Mouse (Mus musculus): ENCODE data around the gene Map6. TPM values are rescaled to one million over a fixed set of nuclear protein-coding genes. Genes with fewer than 3 reads are reported as not detected.

Gene Map6
- total and polyA plus RNA-seq, 3 experiments: 3.3 to 4.3 (median 3.5) TPM

GRCm38 (mm10) chr7:99351802-99352517 is 84.7 kb downstream of the Map6 start:
- Histone ChIP-seq H3K9ac (ENCODE audit: low read depth, low read length) (peak overlapping the region; percentile 96), H3K27ac (peak overlapping the region; percentile 99), H3K36me3 (ENCODE audit: control insufficient read depth, insufficient read depth, low read length) (peaks cover 10% of the 10 kb centered on the region), H3K27me3 (ENCODE audit: control insufficient read depth, insufficient read depth, low read length) (no peaks in the 10 kb centered on the region), H3K79me2 (replicated peaks; ENCODE audit: control insufficient read depth, insufficient read depth, low read length) (peaks cover 5% of the 10 kb centered on the region; the same call in 1 of the 2 replicates), H3K4me1 (ENCODE audit: control insufficient read depth, insufficient read depth, low read length) (peaks cover 31% of the 10 kb centered on the region), H3K4me3 (peak overlapping the region; percentile 89)
- peak; percentile 70 for DNase-seq
- WGBS: 2% methylated on average over 18 of the region's 18 CpGs
- 0 out of 2 replicates have a peak, but pooled peaks have one; percentile 52 for TF ChIP-seq EP300 (IDR thresholded peaks at IDR 0.05; ENCODE audit: insufficient read depth, low read depth, low read length)
- peak; percentile 68 for TF ChIP-seq POLR2A (IDR thresholded peaks at IDR 0.05; ENCODE audit: insufficient read depth, low read depth, low read length)
- TF ChIP-seq CTCF (IDR thresholded peaks at IDR 0.05): no peak
- intact Hi-C loops (cut with DNase I): loop anchor here (5.0 kb wide), 1 partner anchor 1775 kb away; the partner anchor contains the start of genes Aamdc and Rsf1

- Histone ChIP-seq H3K79me2 (replicated peaks; ENCODE audit: control insufficient read depth, insufficient read depth, low read length) (peaks cover 5% of the 10 kb centered on the region; the same call in 1 of the 2 replicates), H3K27me3 (ENCODE audit: control insufficient read depth, insufficient read depth, low read length) (no peaks in the 10 kb centered on the region), H3K36me3 (ENCODE audit: control insufficient read depth, insufficient read depth, low read length) (peaks cover 10% of the 10 kb centered on the region), H3K4me1 (ENCODE audit: control insufficient read depth, insufficient read depth, low read length) (peaks cover 37% of the 10 kb centered on the region), H3K27ac (peak within 1 kb of the TSS; percentile 99), H3K9ac (ENCODE audit: low read depth, low read length) (peak within 1 kb of the TSS; percentile 96), H3K4me3 (peak within 1 kb of the TSS; percentile 89)
- TF ChIP-seq EP300 (IDR thresholded peaks at IDR 0.05; ENCODE audit: insufficient read depth, low read depth, low read length): peak; percentile 63; the same call in 1 of the 2 replicates
- TF ChIP-seq CTCF (IDR thresholded peaks at IDR 0.05): no peak
- peak; percentile 97 for TF ChIP-seq POLR2A (IDR thresholded peaks at IDR 0.05; ENCODE audit: insufficient read depth, low read depth, low read length)
- peak; percentile 93 for DNase-seq
- intact Hi-C loops (cut with DNase I): loop anchor here (5.0 kb wide), 1 partner anchor 1775 kb away; the partner anchor contains the start of genes Aamdc and Rsf1
- 3% methylated on average over 35 of the region's 35 CpGs for WGBS
Observed at GRCm38 (mm10) chr7:99352526-99353400, 85.5 kb downstream of the Map6 start, which contains the start of gene Serpinh1. Serpinh1 (minus strand) TSS chr7:99353239.

- Histone ChIP-seq H3K27ac (peak overlapping the region; percentile 95), H3K27me3 (ENCODE audit: control insufficient read depth, insufficient read depth, low read length) (no peaks in the 10 kb centered on the region), H3K36me3 (ENCODE audit: control insufficient read depth, insufficient read depth, low read length) (no peaks in the 10 kb centered on the region), H3K4me3 (peak overlapping the region; percentile 37), H3K4me1 (ENCODE audit: control insufficient read depth, insufficient read depth, low read length) (peaks cover 32% of the 10 kb centered on the region), H3K9ac (ENCODE audit: low read depth, low read length) (peak overlapping the region; percentile 45), H3K79me2 (replicated peaks; ENCODE audit: control insufficient read depth, insufficient read depth, low read length) (0 out of 2 replicates have a peak, but pooled peaks cover 1% of the 10 kb centered on the region)
- TF ChIP-seq CTCF (IDR thresholded peaks at IDR 0.05): no peak
- 0 out of 2 replicates have a peak, but pooled peaks have one; percentile 43 for TF ChIP-seq EP300 (IDR thresholded peaks at IDR 0.05; ENCODE audit: insufficient read depth, low read depth, low read length)
- peak; percentile 66 for TF ChIP-seq POLR2A (IDR thresholded peaks at IDR 0.05; ENCODE audit: insufficient read depth, low read depth, low read length)
- 8% methylated on average over 7 of the region's 7 CpGs for WGBS
- intact Hi-C loops (cut with DNase I): no loop called here
- peak; percentile 80 to 87 for DNase-seq
Observed at GRCm38 (mm10) chr7:99355731-99356131, 88.5 kb downstream of the Map6 start.

GRCm38 (mm10) chr7:99356244-99356930 is 89.1 kb downstream of the Map6 start:
- peak; percentile 76 to 84 for DNase-seq
- H3K79me2 ChIP-seq (replicated peaks; ENCODE audit: control insufficient read depth, insufficient read depth, low read length): no peaks in the 10 kb centered on the region
- H3K9ac ChIP-seq (ENCODE audit: low read depth, low read length): peak overlapping the region; percentile 29
- H3K4me1 ChIP-seq (ENCODE audit: control insufficient read depth, insufficient read depth, low read length): peaks cover 31% of the 10 kb centered on the region
- no peaks in the 10 kb centered on the region for H3K36me3 ChIP-seq (ENCODE audit: control insufficient read depth, insufficient read depth, low read length)
- H3K4me3 ChIP-seq: peak overlapping the region; percentile 37
- TF ChIP-seq EP300 (IDR thresholded peaks at IDR 0.05; ENCODE audit: insufficient read depth, low read depth, low read length): peak; percentile 67; the same call in 1 of the 2 replicates
- no peak for TF ChIP-seq CTCF (IDR thresholded peaks at IDR 0.05)
- WGBS: 10% methylated on average over 9 of the region's 9 CpGs
- H3K27ac ChIP-seq: peak overlapping the region; percentile 95
- no peaks in the 10 kb centered on the region for H3K27me3 ChIP-seq (ENCODE audit: control insufficient read depth, insufficient read depth, low read length)
- intact Hi-C loops (cut with DNase I): no loop called here

GRCm38 (mm10) chr7:99357201-99357600 is 90.0 kb downstream of the Map6 start:
- H3K27ac ChIP-seq: peak overlapping the region; percentile 95
- TF ChIP-seq CTCF (IDR thresholded peaks at IDR 0.05): no peak
- TF ChIP-seq EP300 (IDR thresholded peaks at IDR 0.05; ENCODE audit: insufficient read depth, low read depth, low read length): 0 out of 2 replicates have a peak, but pooled peaks have one; percentile 40
- no peak overlapping the region for H3K4me3 ChIP-seq
- H3K4me1 ChIP-seq (ENCODE audit: control insufficient read depth, insufficient read depth, low read length): peaks cover 31% of the 10 kb centered on the region
- no peaks in the 10 kb centered on the region for H3K36me3 ChIP-seq (ENCODE audit: control insufficient read depth, insufficient read depth, low read length)
- no peaks in the 10 kb centered on the region for H3K27me3 ChIP-seq (ENCODE audit: control insufficient read depth, insufficient read depth, low read length)
- WGBS: 13% methylated on average over 7 of the region's 7 CpGs
- no peaks in the 10 kb centered on the region for H3K79me2 ChIP-seq (replicated peaks; ENCODE audit: control insufficient read depth, insufficient read depth, low read length)
- DNase-seq: peak; percentile 73 to 81
- H3K9ac ChIP-seq (ENCODE audit: low read depth, low read length): no peak overlapping the region
- intact Hi-C loops (cut with DNase I): no loop called here
